Mouse (Mus musculus) hindbrain, embryonic 13.5 days (tissue): Measurements from ENCODE around the gene Gna14. TPM values are rescaled to one million over a fixed set of nuclear protein-coding genes. Genes with fewer than 3 reads are reported as not detected.

Experiments used
- ATAC-seq: fragments of 200-750 bp; cut with Nextera tagmentation; 2 replicates; pipeline ENCODE4 v1.8.0; 2017; ENCODE audit warnings: moderate TSS enrichment; ENCODE audit not compliant: low FRiP score
- H3K27ac ChIP-seq: fragments of 300-500 bp; sonication (generic); 2 replicates; pipeline ENCODE4 v1.5.1; 2015; ENCODE audit warnings: inconsistent platforms, mild to moderate bottlenecking, moderate library complexity
- H3K27me3 ChIP-seq: fragments of 300-500 bp; sonication (generic); 2 replicates; pipeline ENCODE4 v1.6.1; 2015; ENCODE audit warnings: mild to moderate bottlenecking, inconsistent platforms
- H3K36me3 ChIP-seq: fragments of 300-500 bp; sonication (generic); 2 replicates; pipeline ENCODE4 v1.6.1; 2015; ENCODE audit warnings: mild to moderate bottlenecking, inconsistent platforms
- H3K4me1 ChIP-seq: fragments of 300-500 bp; sonication (generic); replicated peaks from 2 replicates; pipeline ENCODE4 v1.6.1; 2015; ENCODE audit warnings: inconsistent platforms
- H3K4me2 ChIP-seq: fragments of 300-500 bp; sonication (generic); 2 replicates; pipeline ENCODE4 v1.6.1; 2015; ENCODE audit warnings: inconsistent platforms, mild to moderate bottlenecking, moderate library complexity
- H3K4me3 ChIP-seq: fragments of 300-500 bp; sonication (generic); 2 replicates; pipeline ENCODE4 v1.5.1; 2015; ENCODE audit warnings: mild to moderate bottlenecking, inconsistent platforms
- H3K9ac ChIP-seq: fragments of 300-500 bp; sonication (generic); 2 replicates; pipeline ENCODE4 v1.6.1; 2015; ENCODE audit warnings: mild to moderate bottlenecking, inconsistent platforms
- H3K9me3 ChIP-seq: fragments of 300-500 bp; sonication (generic); 2 replicates; pipeline ENCODE4 v1.6.1; 2016; ENCODE audit warnings: inconsistent platforms
- WGBS: fragments of 180-500 bp; shearing (Covaris S2); methylation state at CpG from one replicate; pipeline ENCODE4 v1.1.7; 2015; 5-methylcytosine and 5-hydroxymethylcytosine counted together
- polyA plus RNA-seq: library from polyadenylated mRNA; unstranded; fragments of >200 nt; fragmentation: Nextera tagmentation; extraction: Ambion mirVana; gene quantifications from 2 replicates; pipeline ENCODE4 v1.2.1, GENCODE M21; 2015

Gene Gna14
- polyA plus RNA-seq, 1 experiment from 2014 or later: 0.35 TPM

DNA sequence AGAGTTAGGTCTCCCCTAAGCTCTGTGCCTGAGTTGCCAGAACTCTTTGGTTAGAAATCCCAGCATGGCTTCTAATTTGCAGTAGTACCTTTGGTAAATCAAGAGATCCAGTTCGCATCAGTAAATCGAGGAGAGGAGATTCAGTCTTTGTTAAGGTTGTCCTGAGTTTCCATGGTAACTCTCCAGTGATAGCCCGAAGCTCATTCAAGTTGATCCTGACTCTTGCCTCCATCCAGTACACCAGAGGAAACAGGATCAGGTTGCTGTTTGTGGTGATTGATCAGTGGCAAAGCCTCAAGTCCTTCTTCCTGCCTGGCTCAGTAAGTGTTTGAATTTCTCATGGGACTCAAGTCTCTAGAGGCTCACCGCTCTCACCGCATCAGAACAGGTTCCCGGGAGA lies 24.7 kb downstream of the Gna14 start:
- Histone ChIP-seq H3K27ac (no peak overlapping the region), H3K4me1 (peaks cover 9% of the 10 kb centered on the region; the same call in 1 of the 2 replicates), H3K4me2 (no peak overlapping the region), H3K4me3 (no peak overlapping the region), H3K27me3 (no peaks in the 10 kb centered on the region), H3K36me3 (no peaks in the 10 kb centered on the region), H3K9me3 (no peaks in the 10 kb centered on the region), H3K9ac (no peak overlapping the region)
- no peak for ATAC-seq
- 48% methylated on average over 6 of the region's 6 CpGs for WGBS

DNA sequence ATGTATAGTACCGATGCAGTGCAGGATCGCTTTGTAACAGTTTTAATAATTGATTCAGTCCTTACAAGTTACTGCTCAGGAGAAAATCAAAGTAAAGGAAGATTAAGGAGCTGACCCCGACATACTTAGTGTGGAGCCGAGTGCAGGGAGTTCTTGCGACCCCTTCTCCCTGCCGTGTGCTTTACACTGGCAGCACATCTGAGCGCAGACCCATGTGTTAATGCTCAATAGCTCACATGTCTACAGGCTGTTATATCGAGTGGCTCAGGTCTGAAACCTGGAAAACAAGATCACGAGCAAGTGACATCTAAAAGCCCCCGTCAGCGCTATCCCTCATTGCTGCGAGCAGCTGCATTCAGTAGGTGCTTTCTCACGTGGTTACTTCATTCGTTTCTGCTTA lies 25.3 kb downstream of the Gna14 start:
- no peak overlapping the region for H3K4me3 ChIP-seq
- no peaks in the 10 kb centered on the region for H3K36me3 ChIP-seq
- peaks cover 9% of the 10 kb centered on the region; the same call in 1 of the 2 replicates for H3K4me1 ChIP-seq
- no peak overlapping the region for H3K27ac ChIP-seq
- H3K9ac ChIP-seq: no peak overlapping the region
- no peaks in the 10 kb centered on the region for H3K27me3 ChIP-seq
- 89% methylated on average over 14 of the region's 14 CpGs for WGBS
- no peak overlapping the region for H3K4me2 ChIP-seq
- no peak for ATAC-seq
- no peaks in the 10 kb centered on the region for H3K9me3 ChIP-seq

DNA sequence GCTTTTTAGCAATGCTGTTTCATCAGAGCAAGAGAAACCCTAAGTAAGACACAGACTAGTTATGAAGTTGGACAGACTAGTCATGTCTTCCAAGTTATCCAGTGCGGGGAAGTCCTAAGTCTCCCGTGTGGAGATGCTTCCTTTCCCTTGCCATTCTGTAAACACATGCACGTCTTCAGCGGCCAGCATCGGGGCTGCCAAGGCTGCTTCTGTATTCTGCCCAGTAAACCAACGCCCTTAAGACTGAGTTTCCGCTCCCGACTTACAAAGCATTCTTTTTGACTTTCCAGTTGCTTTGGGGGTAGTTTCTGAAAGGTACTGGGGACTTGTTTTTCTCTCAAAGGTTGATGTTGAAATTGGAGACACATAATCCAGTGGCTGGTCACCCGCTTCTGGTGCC lies 26.9 kb downstream of the Gna14 start:
- Histone ChIP-seq H3K4me3 (no peak overlapping the region), H3K4me1 (peaks cover 9% of the 10 kb centered on the region; the same call in 1 of the 2 replicates), H3K9me3 (no peaks in the 10 kb centered on the region), H3K4me2 (no peak overlapping the region), H3K27ac (no peak overlapping the region), H3K36me3 (no peaks in the 10 kb centered on the region), H3K9ac (no peak overlapping the region), H3K27me3 (no peaks in the 10 kb centered on the region)
- ATAC-seq: no peak
- 82% methylated on average over 9 of the region's 9 CpGs for WGBS

DNA sequence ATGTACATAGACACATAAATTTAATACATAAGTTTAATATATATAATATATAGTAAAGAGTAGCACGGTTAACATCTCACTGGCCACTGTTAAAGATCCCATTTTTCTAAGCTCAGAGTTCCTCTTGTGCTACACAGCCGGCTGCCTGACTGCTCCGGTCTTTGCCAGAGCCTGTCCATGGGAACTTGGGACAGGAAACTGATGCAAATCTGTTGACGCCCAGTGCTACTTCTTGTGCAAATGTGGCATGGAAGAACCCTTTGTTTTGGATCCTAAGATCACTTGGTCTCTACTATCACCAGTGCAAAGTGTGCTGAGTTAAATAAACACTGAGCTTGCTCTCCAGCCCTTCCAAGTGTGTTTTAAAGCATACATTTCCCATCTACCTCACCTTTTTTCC lies 29.2 kb downstream of the Gna14 start:
- H3K27ac ChIP-seq: no peak overlapping the region
- 69% methylated on average over 4 of the region's 4 CpGs for WGBS
- H3K9me3 ChIP-seq: no peaks in the 10 kb centered on the region
- no peak overlapping the region for H3K4me3 ChIP-seq
- H3K27me3 ChIP-seq: no peaks in the 10 kb centered on the region
- H3K4me2 ChIP-seq: no peak overlapping the region
- H3K36me3 ChIP-seq: no peaks in the 10 kb centered on the region
- no peak overlapping the region for H3K9ac ChIP-seq
- ATAC-seq: no peak
- peaks cover 9% of the 10 kb centered on the region; the same call in 1 of the 2 replicates for H3K4me1 ChIP-seq

DNA sequence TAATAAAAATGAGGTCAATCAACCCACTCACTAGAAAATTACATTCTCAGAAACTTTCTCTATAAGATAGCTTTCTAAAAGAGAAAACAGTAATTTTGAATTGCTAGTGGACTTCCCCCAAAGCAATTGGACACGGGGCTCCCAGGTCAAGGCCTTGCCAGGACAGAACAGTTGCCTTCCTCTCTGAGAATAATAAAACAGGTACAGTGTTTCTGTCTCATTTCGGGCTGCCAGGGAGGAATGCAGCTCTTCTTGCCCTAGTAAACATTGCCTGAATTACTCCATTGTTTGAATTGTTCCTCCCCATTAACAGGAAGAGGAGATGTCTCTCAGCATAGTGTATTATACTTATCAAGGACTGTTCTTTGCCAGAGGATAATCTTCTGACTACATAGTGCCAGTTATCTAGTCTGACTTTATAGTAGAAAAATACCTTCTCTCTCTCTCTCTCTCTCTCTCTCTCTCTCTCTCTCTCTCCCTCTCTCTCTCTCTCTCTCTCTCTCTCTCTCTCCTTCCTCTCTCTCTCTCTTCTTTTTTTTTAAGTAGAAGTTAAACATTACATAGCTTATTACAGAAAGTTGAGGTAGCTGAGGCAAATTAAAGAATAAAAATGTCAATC lies 33.3 kb downstream of the Gna14 start:
- Histone ChIP-seq H3K27me3 (no peaks in the 10 kb centered on the region), H3K27ac (no peak overlapping the region), H3K36me3 (no peaks in the 10 kb centered on the region), H3K4me1 (no peaks in the 10 kb centered on the region), H3K4me3 (no peak overlapping the region), H3K9me3 (peaks cover 3% of the 10 kb centered on the region; the same call in 1 of the 2 replicates), H3K9ac (no peak overlapping the region), H3K4me2 (no peak overlapping the region)
- 65% methylated on average over 2 of the region's 2 CpGs for WGBS
- no peak for ATAC-seq

DNA sequence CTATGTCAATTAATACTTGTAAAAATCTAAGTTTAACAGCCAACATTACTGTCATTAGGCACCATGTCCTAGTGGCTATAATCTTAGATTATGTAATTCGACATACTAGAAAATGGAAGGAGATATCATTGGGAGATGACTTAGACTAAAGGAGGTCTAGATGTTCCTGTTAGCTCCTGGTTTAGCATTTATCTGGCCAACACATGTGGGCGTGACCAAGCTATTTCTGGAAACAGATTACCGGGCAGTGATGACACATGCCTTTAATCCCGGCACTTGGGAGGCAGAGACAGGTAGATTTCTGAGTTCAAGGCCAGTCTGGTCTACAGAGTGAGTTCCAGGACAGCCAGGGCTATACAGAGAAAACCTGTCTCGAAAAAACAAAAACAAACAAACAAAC lies 37.1 kb downstream of the Gna14 start:
- no peaks in the 10 kb centered on the region; the same call in 1 of the 2 replicates for H3K4me1 ChIP-seq
- H3K27ac ChIP-seq: no peak overlapping the region
- 88% methylated on average over 5 of the region's 5 CpGs for WGBS
- H3K27me3 ChIP-seq: no peaks in the 10 kb centered on the region
- no peak overlapping the region for H3K4me2 ChIP-seq
- peaks cover 3% of the 10 kb centered on the region; the same call in 1 of the 2 replicates for H3K9me3 ChIP-seq
- no peak overlapping the region for H3K4me3 ChIP-seq
- H3K36me3 ChIP-seq: no peaks in the 10 kb centered on the region
- no peak for ATAC-seq
- H3K9ac ChIP-seq: no peak overlapping the region

DNA sequence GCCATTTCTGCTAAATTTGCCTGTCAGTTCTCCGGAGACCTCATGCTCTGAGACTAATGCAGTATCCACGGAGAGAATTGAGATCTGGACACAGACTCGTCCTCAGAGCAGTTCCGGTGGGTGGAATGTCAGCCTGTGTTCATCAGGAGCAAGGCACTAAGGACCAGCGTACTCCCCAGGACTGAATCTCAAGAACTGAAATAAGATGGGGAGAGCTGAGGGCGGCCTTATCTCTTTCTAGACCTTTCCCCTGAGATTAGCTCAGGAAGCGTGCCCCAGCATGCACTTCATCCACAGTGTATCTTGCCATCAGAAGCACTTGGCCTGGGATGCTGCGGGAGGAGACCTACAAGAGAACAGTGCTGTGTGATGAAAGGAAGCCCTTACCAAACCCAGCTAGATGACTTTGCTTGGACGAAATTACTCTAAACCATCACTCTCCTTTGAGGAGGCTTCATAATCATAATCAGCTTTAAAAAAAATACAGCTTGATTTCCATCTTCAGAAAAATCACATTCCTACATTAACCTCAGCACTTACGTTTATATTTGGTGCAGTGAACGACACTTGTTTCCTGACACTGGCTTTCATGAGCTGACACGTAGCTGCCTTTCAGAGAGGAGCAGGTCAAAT lies 41.9 kb downstream of the Gna14 start:
- Histone ChIP-seq H3K36me3 (no peaks in the 10 kb centered on the region), H3K4me2 (no peak overlapping the region)
- WGBS: 85% methylated on average over 12 of the region's 12 CpGs

DNA sequence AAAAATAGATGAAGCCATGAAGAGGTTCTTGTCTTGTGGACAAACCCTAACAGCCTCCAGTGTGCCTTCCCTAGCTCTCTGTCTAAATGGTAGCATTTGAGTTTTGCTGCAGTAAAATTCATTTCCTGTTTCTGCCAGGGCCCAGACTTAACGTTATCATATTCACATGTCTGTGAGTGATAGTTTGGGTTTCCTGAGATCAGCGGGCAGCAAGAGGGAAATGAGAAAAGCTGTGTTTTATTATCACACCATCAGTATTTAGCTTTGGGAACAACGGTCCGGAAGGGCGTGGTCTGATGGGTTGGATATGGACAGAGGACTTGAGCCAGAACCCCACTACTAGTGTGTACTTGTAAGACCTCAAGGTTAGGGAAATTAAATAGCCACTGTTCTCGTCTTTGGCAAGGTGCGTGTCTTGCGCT lies 42.6 kb downstream of the Gna14 start:
- H3K4me3 ChIP-seq: no peak overlapping the region
- H3K27ac ChIP-seq: no peak overlapping the region
- H3K27me3 ChIP-seq: no peaks in the 10 kb centered on the region
- no peak overlapping the region for H3K4me2 ChIP-seq
- WGBS: 76% methylated on average over 8 of the region's 8 CpGs
- H3K36me3 ChIP-seq: no peaks in the 10 kb centered on the region
- no peak for ATAC-seq
- H3K9ac ChIP-seq: no peak overlapping the region
- no peaks in the 10 kb centered on the region; the same call in 1 of the 2 replicates for H3K4me1 ChIP-seq
- H3K9me3 ChIP-seq: peaks cover 3% of the 10 kb centered on the region; the same call in 1 of the 2 replicates

More for the DNA sequence above, 41.9 kb downstream of the Gna14 start:
- Histone ChIP-seq H3K9ac (no peak overlapping the region), H3K9me3 (peaks cover 3% of the 10 kb centered on the region; the same call in 1 of the 2 replicates), H3K27ac (no peak overlapping the region), H3K27me3 (no peaks in the 10 kb centered on the region), H3K4me1 (no peaks in the 10 kb centered on the region; the same call in 1 of the 2 replicates), H3K4me3 (no peak overlapping the region)
- no peak for ATAC-seq

DNA sequence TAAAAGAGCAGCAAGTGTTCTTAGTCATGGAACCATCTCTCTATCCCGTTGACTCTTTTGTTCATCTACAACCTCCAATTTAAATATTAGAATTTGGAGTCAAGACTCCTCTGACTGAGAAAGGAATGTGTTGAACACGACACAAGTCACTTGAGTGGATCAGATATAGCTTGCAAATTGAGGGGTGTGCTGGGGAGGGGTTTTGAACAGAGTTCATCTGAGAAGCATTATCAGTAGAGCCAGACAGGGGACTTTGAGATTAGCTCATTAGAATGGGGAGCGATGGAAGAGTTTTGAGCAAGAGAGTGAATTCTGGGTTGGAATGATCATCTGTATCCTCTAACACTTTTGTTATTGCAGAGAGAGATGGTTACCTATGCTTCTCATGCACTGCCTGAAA lies 46.5 kb downstream of the Gna14 start:
- 89% methylated on average over 3 of the region's 3 CpGs for WGBS
- no peaks in the 10 kb centered on the region for H3K27me3 ChIP-seq
- no peaks in the 10 kb centered on the region; the same call in 1 of the 2 replicates for H3K4me1 ChIP-seq
- no peak overlapping the region for H3K27ac ChIP-seq
- H3K36me3 ChIP-seq: no peaks in the 10 kb centered on the region
- no peak overlapping the region for H3K4me2 ChIP-seq
- H3K9me3 ChIP-seq: no peaks in the 10 kb centered on the region
- no peak overlapping the region for H3K9ac ChIP-seq
- no peak overlapping the region for H3K4me3 ChIP-seq
- ATAC-seq: no peak

DNA sequence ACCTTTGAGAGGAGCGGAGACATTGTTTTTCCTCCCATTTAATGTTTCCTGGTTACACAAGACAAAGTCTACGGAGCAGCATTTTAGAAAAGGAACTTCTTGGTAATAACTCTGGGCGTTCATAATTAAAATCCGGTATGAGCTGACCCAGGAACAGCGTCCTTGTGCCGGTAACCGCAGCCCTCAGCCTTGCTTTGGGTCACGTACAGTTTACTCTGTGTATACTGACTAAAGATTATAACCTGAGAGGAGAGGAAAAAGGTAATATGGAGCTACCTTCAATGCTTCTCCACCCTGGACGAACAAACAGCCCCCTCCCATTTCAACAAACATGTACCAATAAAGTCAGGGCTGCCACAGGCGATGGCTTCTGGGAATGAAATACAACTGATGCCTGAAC lies 48.7 kb downstream of the Gna14 start:
- WGBS: 93% methylated on average over 10 of the region's 10 CpGs
- Histone ChIP-seq H3K27ac (no peak overlapping the region), H3K9me3 (no peaks in the 10 kb centered on the region), H3K4me1 (no peaks in the 10 kb centered on the region), H3K9ac (no peak overlapping the region), H3K36me3 (no peaks in the 10 kb centered on the region), H3K27me3 (no peaks in the 10 kb centered on the region), H3K4me3 (no peak overlapping the region), H3K4me2 (no peak overlapping the region)
- no peak for ATAC-seq

DNA sequence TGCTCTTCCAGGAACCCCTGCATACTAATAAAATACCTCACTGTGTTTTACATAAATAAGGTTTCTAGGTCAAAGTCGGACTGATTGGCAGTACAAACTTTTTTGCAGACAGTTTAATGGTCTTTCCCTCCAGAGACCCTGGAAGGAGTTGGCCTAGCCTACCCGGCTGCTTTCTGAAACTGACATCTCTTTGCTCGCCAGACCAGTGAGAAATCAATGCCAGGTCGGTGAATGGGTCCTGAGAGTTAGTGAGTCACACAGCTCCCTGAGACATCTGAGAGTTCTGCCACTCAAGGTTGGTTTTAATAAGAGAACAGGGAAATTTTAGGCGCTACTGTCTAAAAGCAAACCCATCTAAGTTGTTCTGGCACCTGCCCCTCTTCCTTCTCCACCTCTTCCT lies 49.1 kb downstream of the Gna14 start:
- WGBS: 80% methylated on average over 5 of the region's 5 CpGs
- no peaks in the 10 kb centered on the region for H3K27me3 ChIP-seq
- no peaks in the 10 kb centered on the region for H3K36me3 ChIP-seq
- H3K4me2 ChIP-seq: no peak overlapping the region
- no peak overlapping the region for H3K27ac ChIP-seq
- H3K4me1 ChIP-seq: no peaks in the 10 kb centered on the region
- ATAC-seq: no peak
- H3K9ac ChIP-seq: no peak overlapping the region
- H3K4me3 ChIP-seq: no peak overlapping the region
- H3K9me3 ChIP-seq: no peaks in the 10 kb centered on the region

DNA sequence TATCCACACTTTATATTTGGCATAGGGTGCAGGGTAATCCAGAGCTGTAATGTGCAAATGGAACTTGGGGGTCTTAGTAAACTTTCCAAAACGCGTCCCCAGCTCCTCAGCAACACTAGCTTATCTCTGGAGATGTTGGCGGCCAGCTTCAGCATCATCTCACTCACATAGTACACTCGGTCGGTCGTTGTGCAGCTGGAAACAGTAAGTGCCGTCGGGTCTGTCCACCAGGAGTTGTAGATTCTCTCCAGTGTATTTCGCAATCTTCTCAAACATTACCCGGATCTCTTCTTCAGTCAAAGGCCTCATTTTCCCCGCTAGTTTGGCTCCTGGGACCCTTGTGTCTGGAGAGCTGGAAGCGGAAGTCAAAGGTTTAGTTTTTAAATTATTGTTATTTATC lies 55.2 kb downstream of the Gna14 start:
- no peak overlapping the region for H3K9ac ChIP-seq

DNA sequence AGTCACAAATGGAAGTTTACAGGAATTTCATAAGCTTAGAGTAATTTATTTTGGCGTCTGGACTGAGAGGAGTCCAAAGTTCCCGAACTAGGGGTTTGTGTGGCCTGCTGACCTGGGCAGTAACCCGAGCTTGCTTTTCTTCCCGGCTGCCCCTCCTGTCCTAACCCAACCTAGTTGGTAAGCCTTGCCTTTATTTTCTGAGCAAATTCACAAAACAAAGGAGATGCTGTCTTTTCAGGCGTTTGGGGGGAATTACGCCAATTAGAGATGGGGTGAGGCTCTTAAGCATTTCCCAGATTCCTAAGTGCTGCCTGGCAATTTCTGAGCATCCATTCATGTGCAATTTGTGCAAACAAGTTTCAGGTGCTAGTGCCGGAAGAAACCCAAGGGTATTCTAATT lies 55.9 kb downstream of the Gna14 start:
- Histone ChIP-seq H3K27ac (no peak overlapping the region), H3K9me3 (no peaks in the 10 kb centered on the region), H3K9ac (no peak overlapping the region), H3K4me3 (no peak overlapping the region), H3K36me3 (no peaks in the 10 kb centered on the region), H3K27me3 (0 out of 2 replicates have a peak, but pooled peaks cover 3% of the 10 kb centered on the region), H3K4me1 (peaks cover 5% of the 10 kb centered on the region; the same call in 1 of the 2 replicates), H3K4me2 (no peak overlapping the region)
- 17% methylated on average over 7 of the region's 7 CpGs for WGBS
- no peak for ATAC-seq

More for the DNA sequence above, 55.2 kb downstream of the Gna14 start:
- no peak overlapping the region for H3K4me2 ChIP-seq
- no peaks in the 10 kb centered on the region for H3K9me3 ChIP-seq
- ATAC-seq: no peak
- 83% methylated on average over 12 of the region's 12 CpGs for WGBS
- H3K4me3 ChIP-seq: no peak overlapping the region
- peaks cover 5% of the 10 kb centered on the region; the same call in 1 of the 2 replicates for H3K4me1 ChIP-seq
- H3K27me3 ChIP-seq: 0 out of 2 replicates have a peak, but pooled peaks cover 3% of the 10 kb centered on the region
- H3K27ac ChIP-seq: no peak overlapping the region
- no peaks in the 10 kb centered on the region for H3K36me3 ChIP-seq
